Mouse (Mus musculus): Measurements from ENCODE around the gene Sh3gl1. TPM values are rescaled to one million over a fixed set of nuclear protein-coding genes. Genes with fewer than 3 reads are reported as not detected.

Sh3gl1 gene
- polyA plus RNA-seq, 1 experiment from 2014 or later: 112 TPM

DNA sequence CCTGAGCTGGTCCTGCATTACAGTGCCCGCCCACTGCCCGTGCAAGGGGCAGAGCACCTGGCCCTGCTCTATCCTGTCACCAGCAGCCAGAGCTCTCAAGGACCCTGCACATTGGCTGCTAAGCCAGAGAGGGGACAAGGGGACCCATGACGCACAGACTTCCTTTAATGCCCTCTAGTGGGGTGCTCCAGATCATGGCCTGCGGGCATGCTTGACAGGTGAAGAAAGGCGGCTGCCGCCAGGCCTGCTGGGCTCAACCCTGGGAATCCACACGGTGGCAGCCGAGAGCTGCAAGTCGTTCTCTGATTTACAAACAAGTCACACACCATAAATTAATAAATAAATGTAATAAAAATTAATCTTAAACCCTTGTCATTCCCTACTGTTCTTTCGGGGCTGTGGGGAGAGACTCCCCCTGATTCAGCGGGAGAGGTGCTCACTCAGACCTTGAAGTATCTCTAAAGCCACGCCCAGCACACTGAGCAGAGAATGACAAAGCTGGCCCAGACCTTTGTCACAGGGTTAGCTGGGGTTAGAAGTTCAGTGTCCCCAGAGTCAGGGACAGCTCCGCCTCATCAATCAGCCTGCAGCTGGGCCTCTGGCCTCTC is 60.1 kb downstream of the Sh3gl1 start:
- Histone ChIP-seq H3K27me3 (ENCODE audit: control insufficient read depth, insufficient read depth, low read length) (no peaks in the 10 kb centered on the region), H3K4me2 (replicated peaks; ENCODE audit: low read depth, low read length) (no peak overlapping the region), H3K9me3 (ENCODE audit: control insufficient read depth, low read length) (no peaks in the 10 kb centered on the region), H3K27ac (ENCODE audit: low read depth, low read length) (peak overlapping the region; percentile 54), H3K36me3 (ENCODE audit: control insufficient read depth, insufficient read depth, low read length) (0 out of 2 replicates have a peak, but pooled peaks cover 2% of the 10 kb centered on the region), H3K4me1 (replicated peaks; ENCODE audit: control insufficient read depth, insufficient read depth, low read length) (peaks cover 6% of the 10 kb centered on the region), H3K9ac (ENCODE audit: low read depth, low read length) (0 out of 2 replicates have a peak overlapping the region, but pooled peaks have one; percentile 24), H3K4me3 (ENCODE audit: low read depth, low read length) (no peak overlapping the region)
- 16% methylated on average over 13 of the region's 13 CpGs for WGBS
- ATAC-seq (ENCODE audit: low FRiP score) (peak; percentile 80), DNase-seq (ENCODE audit: low spot score) (peak; percentile 84)

DNA sequence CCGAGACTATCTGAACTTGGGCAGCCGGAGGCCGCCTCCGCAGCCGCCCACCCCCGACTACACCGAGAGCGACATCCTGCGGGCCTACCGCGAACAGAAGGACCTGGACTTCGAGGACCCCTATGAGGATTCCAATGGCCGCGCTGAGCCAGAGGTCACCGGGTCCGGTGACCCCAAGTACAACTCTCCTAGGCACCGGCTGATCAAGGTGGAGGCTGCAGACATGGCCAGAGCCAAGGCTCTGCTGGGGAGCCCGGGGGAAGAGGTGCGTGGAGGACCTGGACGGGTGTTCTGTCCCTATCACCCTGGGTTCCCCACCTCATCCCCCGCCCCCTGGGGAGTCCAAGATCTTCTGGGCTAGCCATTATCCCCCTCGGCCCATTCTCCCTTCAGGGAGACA is 65.0 kb downstream of the Sh3gl1 start:
- H3K9me3 ChIP-seq (ENCODE audit: control insufficient read depth, low read length): no peaks in the 10 kb centered on the region
- H3K4me3 ChIP-seq (ENCODE audit: low read depth, low read length): peak overlapping the region; percentile 61
- H3K27ac ChIP-seq (ENCODE audit: low read depth, low read length): no peak overlapping the region
- H3K9ac ChIP-seq (ENCODE audit: low read depth, low read length): peak overlapping the region; percentile 83
- no peaks in the 10 kb centered on the region for H3K27me3 ChIP-seq (ENCODE audit: control insufficient read depth, insufficient read depth, low read length)
- peak overlapping the region; percentile 55 for H3K4me2 ChIP-seq (replicated peaks; ENCODE audit: low read depth, low read length)
- ATAC-seq (ENCODE audit: low FRiP score) (no peak), DNase-seq (ENCODE audit: low spot score) (no peak)
- WGBS: 29% methylated on average over 16 of the region's 22 CpGs
- 0 out of 2 replicates have a peak, but pooled peaks cover 2% of the 10 kb centered on the region for H3K36me3 ChIP-seq (ENCODE audit: control insufficient read depth, insufficient read depth, low read length)
- peaks cover 13% of the 10 kb centered on the region for H3K4me1 ChIP-seq (replicated peaks; ENCODE audit: control insufficient read depth, insufficient read depth, low read length)

DNA sequence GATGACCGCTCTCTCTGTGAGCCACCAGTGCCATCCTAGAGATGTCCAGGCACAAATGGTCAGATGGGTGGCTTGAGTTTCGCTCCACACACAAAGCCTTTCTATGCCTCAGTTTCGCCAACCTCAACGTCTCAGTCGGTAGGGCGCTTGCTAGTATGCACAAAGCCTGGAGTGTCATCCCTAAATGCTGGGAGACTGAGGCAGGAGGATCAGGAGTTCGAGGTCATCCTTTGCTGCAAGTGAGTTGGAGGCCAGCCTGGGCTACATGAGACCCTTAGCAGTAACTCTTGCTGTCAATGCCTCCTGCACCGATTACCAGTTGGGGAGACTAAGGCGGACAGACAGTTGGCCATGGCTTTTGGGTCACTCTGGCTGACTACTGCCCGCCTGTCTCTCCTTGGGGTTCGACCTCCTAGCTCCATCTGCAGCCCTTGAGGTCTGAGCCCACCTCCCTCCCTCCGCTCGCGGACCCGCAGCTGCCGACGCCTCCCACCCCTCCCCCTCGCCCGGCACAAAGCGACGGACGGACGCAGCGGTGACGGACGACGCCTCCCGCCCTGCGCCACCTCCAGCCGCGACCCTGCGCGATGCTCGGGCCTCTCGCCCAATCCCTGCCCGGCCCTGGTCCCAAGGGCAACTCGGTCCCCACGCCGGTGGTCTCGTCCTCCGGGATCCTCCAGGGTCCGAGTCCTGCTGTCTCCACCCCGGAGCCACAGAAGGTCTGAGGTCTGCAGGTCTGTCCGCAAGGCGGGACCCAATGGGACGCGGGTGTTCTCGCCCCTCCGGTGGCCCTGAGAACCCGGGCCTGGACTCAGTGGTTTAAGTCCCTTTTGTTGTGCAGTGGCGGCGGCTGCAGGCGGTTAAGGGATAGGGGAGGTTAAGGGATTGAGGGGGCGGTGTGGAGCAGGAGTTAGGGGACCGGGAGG is 66.2 kb downstream of the Sh3gl1 start, which contains the start of gene Shd:
Gene Shd, plus strand, starts transcription at position 502 of the 926 bp plus-strand sequence.
- DNase-seq (ENCODE audit: low spot score): peak; percentile 86
- H3K27ac ChIP-seq (ENCODE audit: low read depth, low read length): peak within 1 kb of the TSS; percentile 95
- no peaks in the 10 kb centered on the region for H3K9me3 ChIP-seq (ENCODE audit: control insufficient read depth, low read length)
- peak within 1 kb of the TSS; percentile 55 for H3K4me2 ChIP-seq (replicated peaks; ENCODE audit: low read depth, low read length)
- H3K4me3 ChIP-seq (ENCODE audit: low read depth, low read length): peak within 1 kb of the TSS; percentile 61
- H3K27me3 ChIP-seq (ENCODE audit: control insufficient read depth, insufficient read depth, low read length): no peaks in the 10 kb centered on the region
- H3K9ac ChIP-seq (ENCODE audit: low read depth, low read length): peak within 1 kb of the TSS; percentile 83
- 9% methylated on average over 46 of the region's 55 CpGs for WGBS
- H3K4me1 ChIP-seq (replicated peaks; ENCODE audit: control insufficient read depth, insufficient read depth, low read length): peaks cover 9% of the 10 kb centered on the region
- peak; percentile 77 for ATAC-seq (ENCODE audit: low FRiP score)
- 0 out of 2 replicates have a peak, but pooled peaks cover 2% of the 10 kb centered on the region for H3K36me3 ChIP-seq (ENCODE audit: control insufficient read depth, insufficient read depth, low read length)

DNA sequence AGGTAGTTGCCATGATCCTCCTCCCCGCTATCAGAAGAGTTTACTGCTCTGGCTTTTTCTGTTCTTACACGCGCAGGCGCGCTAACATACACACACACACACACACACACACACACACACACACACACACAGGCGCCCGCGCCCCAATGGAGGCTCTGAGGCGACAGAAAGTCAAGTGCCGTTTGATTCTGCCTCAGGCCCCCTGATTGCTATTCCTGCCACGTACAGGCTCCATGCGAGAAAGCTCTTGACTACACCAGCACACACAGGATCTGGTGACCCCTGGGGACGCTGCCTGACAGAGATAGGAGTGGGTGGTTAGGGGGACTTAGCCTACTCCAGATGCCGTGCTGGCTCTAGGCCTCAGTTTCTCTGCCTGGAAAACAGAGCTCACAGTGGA is 66.9 kb downstream of the Sh3gl1 start:
- 25% methylated on average over 14 of the region's 14 CpGs for WGBS
- ATAC-seq (ENCODE audit: low FRiP score) (peak; percentile 76), DNase-seq (ENCODE audit: low spot score) (peak; percentile 93)
- 0 out of 2 replicates have a peak, but pooled peaks cover 2% of the 10 kb centered on the region for H3K36me3 ChIP-seq (ENCODE audit: control insufficient read depth, insufficient read depth, low read length)
- no peaks in the 10 kb centered on the region for H3K9me3 ChIP-seq (ENCODE audit: control insufficient read depth, low read length)
- H3K27ac ChIP-seq (ENCODE audit: low read depth, low read length): peak overlapping the region; percentile 95
- peak overlapping the region; percentile 61 for H3K4me3 ChIP-seq (ENCODE audit: low read depth, low read length)
- H3K27me3 ChIP-seq (ENCODE audit: control insufficient read depth, insufficient read depth, low read length): no peaks in the 10 kb centered on the region
- H3K4me2 ChIP-seq (replicated peaks; ENCODE audit: low read depth, low read length): peak overlapping the region; percentile 55
- peak overlapping the region; percentile 83; the same call in 1 of the 2 replicates for H3K9ac ChIP-seq (ENCODE audit: low read depth, low read length)
- peaks cover 9% of the 10 kb centered on the region for H3K4me1 ChIP-seq (replicated peaks; ENCODE audit: control insufficient read depth, insufficient read depth, low read length)

DNA sequence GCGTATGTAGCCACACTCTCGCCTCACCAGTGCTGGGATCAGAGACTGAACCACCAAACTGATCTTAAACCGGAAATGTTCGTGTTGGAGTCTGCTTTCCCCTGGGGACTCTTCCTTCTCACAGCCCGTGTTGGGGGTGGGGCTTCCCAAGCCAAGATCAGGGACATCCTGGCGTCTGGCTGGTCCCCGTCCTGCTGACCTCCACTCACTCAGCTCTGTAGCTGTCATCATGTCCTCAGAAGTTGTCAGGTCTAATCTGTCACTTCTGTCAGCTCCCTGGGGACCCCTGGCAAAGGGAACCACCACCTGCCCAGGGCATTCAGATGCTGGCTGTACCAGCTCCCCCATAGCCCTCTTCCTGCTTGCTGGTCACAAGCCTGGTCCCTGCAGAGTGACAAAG is 68.2 kb downstream of the Sh3gl1 start:
- WGBS: 55% methylated on average over 7 of the region's 7 CpGs
- Histone ChIP-seq H3K27ac (ENCODE audit: low read depth, low read length) (peak overlapping the region; percentile 95), H3K9ac (ENCODE audit: low read depth, low read length) (no peak overlapping the region), H3K9me3 (ENCODE audit: control insufficient read depth, low read length) (no peaks in the 10 kb centered on the region), H3K27me3 (ENCODE audit: control insufficient read depth, insufficient read depth, low read length) (no peaks in the 10 kb centered on the region), H3K4me3 (ENCODE audit: low read depth, low read length) (no peak overlapping the region), H3K4me1 (replicated peaks; ENCODE audit: control insufficient read depth, insufficient read depth, low read length) (peaks cover 9% of the 10 kb centered on the region), H3K4me2 (replicated peaks; ENCODE audit: low read depth, low read length) (no peak overlapping the region), H3K36me3 (ENCODE audit: control insufficient read depth, insufficient read depth, low read length) (no peaks in the 10 kb centered on the region)
- ATAC-seq (ENCODE audit: low FRiP score) (peak; percentile 2; the same call in 1 of the 2 replicates), DNase-seq (ENCODE audit: low spot score) (peak; percentile 41)

DNA sequence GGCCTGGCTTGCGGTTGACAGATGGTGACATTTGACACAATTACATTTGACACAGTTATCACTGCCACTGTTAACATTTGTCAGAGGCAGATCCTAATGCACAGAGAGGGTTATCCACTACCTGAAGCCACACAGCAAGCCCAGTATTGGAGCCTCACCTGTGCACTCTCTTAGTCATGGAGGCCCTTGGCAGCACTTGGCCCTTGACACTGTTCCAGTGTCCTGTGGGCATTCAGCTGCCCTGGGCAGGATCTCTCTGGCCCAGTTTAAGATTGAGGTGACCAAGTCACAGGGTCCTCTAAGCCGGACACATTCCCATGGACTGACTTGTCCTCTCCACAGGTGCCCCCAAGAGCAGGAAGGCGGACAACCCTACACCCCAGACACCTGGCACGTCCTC is 69.2 kb downstream of the Sh3gl1 start:
- no peaks in the 10 kb centered on the region for H3K27me3 ChIP-seq (ENCODE audit: control insufficient read depth, insufficient read depth, low read length)
- H3K36me3 ChIP-seq (ENCODE audit: control insufficient read depth, insufficient read depth, low read length): no peaks in the 10 kb centered on the region
- H3K4me1 ChIP-seq (replicated peaks; ENCODE audit: control insufficient read depth, insufficient read depth, low read length): peaks cover 9% of the 10 kb centered on the region
- 97% methylated on average over 4 of the region's 4 CpGs for WGBS
- H3K9me3 ChIP-seq (ENCODE audit: control insufficient read depth, low read length): no peaks in the 10 kb centered on the region
- H3K4me2 ChIP-seq (replicated peaks; ENCODE audit: low read depth, low read length): no peak overlapping the region
- ATAC-seq (ENCODE audit: low FRiP score): no peak
- no peak overlapping the region for H3K4me3 ChIP-seq (ENCODE audit: low read depth, low read length)
- H3K27ac ChIP-seq (ENCODE audit: low read depth, low read length): peak overlapping the region; percentile 95; the same call in 1 of the 2 replicates
- no peak overlapping the region for H3K9ac ChIP-seq (ENCODE audit: low read depth, low read length)
- DNase-seq (ENCODE audit: low spot score): no peak

Other genes starting within 250 kb of the Sh3gl1 start
- gene Zfp119a, start 157.7 kb downstream of the Sh3gl1 start, polyA plus RNA-seq (2014; fragmentation: Nextera tagmentation; extraction: Ambion mirVana): 10.0 and 12.3 TPM in 2 replicates
- gene Zfp959, start 144.5 kb downstream of the Sh3gl1 start, polyA plus RNA-seq (2014; fragmentation: Nextera tagmentation; extraction: Ambion mirVana): 11.9 and 13.4 TPM in 2 replicates
- 6.3 and 6.7 TPM in 2 replicates for gene Zfp119b, start 87.1 kb downstream of the Sh3gl1 start, polyA plus RNA-seq (2014; fragmentation: Nextera tagmentation; extraction: Ambion mirVana)
- 2.2 and 3.1 TPM in 2 replicates for gene Ebi3, start 84.0 kb downstream of the Sh3gl1 start, polyA plus RNA-seq (2014; fragmentation: Nextera tagmentation; extraction: Ambion mirVana)
- gene Yju2, start 77.5 kb downstream of the Sh3gl1 start, polyA plus RNA-seq (2014; fragmentation: Nextera tagmentation; extraction: Ambion mirVana): 21.3 and 22.4 TPM in 2 replicates
- gene Shd, start 66.2 kb downstream of the Sh3gl1 start, polyA plus RNA-seq (2014; fragmentation: Nextera tagmentation; extraction: Ambion mirVana): 95.2 and 102 TPM in 2 replicates
- 65.0 and 66.5 TPM in 2 replicates for gene Fsd1, start 50.1 kb downstream of the Sh3gl1 start, polyA plus RNA-seq (2014; fragmentation: Nextera tagmentation; extraction: Ambion mirVana)
- gene Stap2, start 31.1 kb downstream of the Sh3gl1 start, polyA plus RNA-seq (2014; fragmentation: Nextera tagmentation; extraction: Ambion mirVana): 5.1 and 6.3 TPM in 2 replicates
- gene Mpnd, start 30.9 kb downstream of the Sh3gl1 start, polyA plus RNA-seq (2014; fragmentation: Nextera tagmentation; extraction: Ambion mirVana): 141 and 163 TPM in 2 replicates
- 16.1 and 18.9 TPM in 2 replicates for gene Chaf1a, start 3.8 kb upstream of the Sh3gl1 start, polyA plus RNA-seq (2014; fragmentation: Nextera tagmentation; extraction: Ambion mirVana)
- gene Ubxn6, start 38.4 kb upstream of the Sh3gl1 start, polyA plus RNA-seq (2014; fragmentation: Nextera tagmentation; extraction: Ambion mirVana): 50.6 and 51.1 TPM in 2 replicates
- 100 and 113 TPM in 2 replicates for gene Hdgfl2, start 43.0 kb upstream of the Sh3gl1 start, polyA plus RNA-seq (2014; fragmentation: Nextera tagmentation; extraction: Ambion mirVana)
- 0.07 and 0.09 TPM in 2 replicates for gene Plin4, start 73.2 kb upstream of the Sh3gl1 start, polyA plus RNA-seq (2014; fragmentation: Nextera tagmentation; extraction: Ambion mirVana)
- gene Plin5, start 81.0 kb upstream of the Sh3gl1 start, polyA plus RNA-seq (2014; fragmentation: Nextera tagmentation; extraction: Ambion mirVana): 0.20 and 0.28 TPM in 2 replicates
- gene Lrg1, start 85.4 kb upstream of the Sh3gl1 start, polyA plus RNA-seq (2014; fragmentation: Nextera tagmentation; extraction: Ambion mirVana): 0.21 TPM in 1 of 2 replicates, not detected in the other
- gene Sema6b, start 103.7 kb upstream of the Sh3gl1 start, polyA plus RNA-seq (2014; fragmentation: Nextera tagmentation; extraction: Ambion mirVana): 2.5 and 2.6 TPM in 2 replicates
- 8.5 and 9.9 TPM in 2 replicates for gene Tnfaip8l1, start 125.8 kb upstream of the Sh3gl1 start, polyA plus RNA-seq (2014; fragmentation: Nextera tagmentation; extraction: Ambion mirVana)
- 62.1 and 62.9 TPM in 2 replicates for gene Mydgf, start 147.3 kb upstream of the Sh3gl1 start, polyA plus RNA-seq (2014; fragmentation: Nextera tagmentation; extraction: Ambion mirVana)
- 26.2 and 27.6 TPM in 2 replicates for gene Dpp9, start 182.3 kb upstream of the Sh3gl1 start, polyA plus RNA-seq (2014; fragmentation: Nextera tagmentation; extraction: Ambion mirVana)
- 12.8 and 14.4 TPM in 2 replicates for gene Fem1a, start 220.2 kb upstream of the Sh3gl1 start, polyA plus RNA-seq (2014; fragmentation: Nextera tagmentation; extraction: Ambion mirVana)
- gene Ticam1, start 240.2 kb upstream of the Sh3gl1 start, polyA plus RNA-seq (2014; fragmentation: Nextera tagmentation; extraction: Ambion mirVana): 2.1 and 2.7 TPM in 2 replicates